In the genomic region with DNA sequence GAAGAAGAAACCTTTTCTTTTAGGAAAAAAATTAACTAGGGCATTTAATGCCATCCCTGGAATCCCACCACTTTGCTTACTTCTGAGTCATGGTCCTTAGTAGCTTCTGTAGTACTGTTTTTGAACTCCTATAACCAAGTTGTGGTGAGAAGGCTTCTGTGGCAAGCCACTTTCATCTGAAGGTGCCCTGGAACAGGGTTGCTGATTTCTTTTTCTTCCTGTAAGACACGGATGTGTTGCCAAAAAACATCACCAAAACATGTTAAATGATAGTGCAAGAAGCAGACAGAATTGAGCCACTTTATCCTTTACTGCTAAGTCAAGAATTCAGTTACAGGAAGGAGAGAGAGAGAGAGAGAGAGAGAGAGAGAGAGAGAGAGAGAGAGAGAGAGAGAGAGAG, we compare ENCODE assay signal across 25 mouse cellular contexts.
DNase-seq lines count a peak whose midpoint lies in the region; ATAC-seq and TF ChIP-seq lines count a peak whose summit lies in the region.
"Had no signal": no experiment of that assay in that cellular context is flagged by ENCODE, and none has a peak within 500 bp of the region (broad histone marks: within the 10 kb centered on the region; RNA-seq: fewer than 3 reads in every experiment).

No protein-coding gene starts in this region.

- no peak overlapping the region for H3K4me2 ChIP-seq in forebrain, embryonic 13.5 days
- H3K4me2 ChIP-seq in forebrain, embryonic 11.5 days (ENCODE audit: low read depth, low read length, severe bottlenecking): no peak overlapping the region
- H3K4me2 ChIP-seq in hindbrain, postnatal 0 days (ENCODE audit: low read depth, low read length): no peak overlapping the region
- H3K4me2 ChIP-seq in hindbrain, embryonic 11.5 days (replicated peaks; ENCODE audit: low read depth, low read length): no peak overlapping the region
- no peak overlapping the region for H3K4me2 ChIP-seq in midbrain, embryonic 13.5 days (replicated peaks)
- H3K4me2 ChIP-seq: embryonic facial prominence, embryonic 15.5 days; heart, embryonic 12.5 days; intestine, embryonic 15.5 days; limb, embryonic 12.5 days; liver, embryonic 11.5 days; midbrain, embryonic 11.5 days had no signal

- 68% methylated on average over 1 of the region's 1 CpGs for WGBS in forebrain, embryonic 13.5 days
- WGBS in forebrain, embryonic 11.5 days: 93% methylated on average over 1 of the region's 1 CpGs
- WGBS in hindbrain, postnatal 0 days: 75% methylated on average over 1 of the region's 1 CpGs
- WGBS in hindbrain, embryonic 11.5 days: 78% methylated on average over 1 of the region's 1 CpGs
- WGBS in midbrain, embryonic 13.5 days: 63% methylated on average over 1 of the region's 1 CpGs
- 71% methylated on average over 1 of the region's 1 CpGs for WGBS in midbrain, embryonic 10.5 days
- WGBS in thymus, adult 2 months: 13% methylated on average over 1 of the region's 1 CpGs

- H3K4me1 ChIP-seq in forebrain, embryonic 13.5 days: 0 out of 2 replicates have a peak, but pooled peaks cover 5% of the 10 kb centered on the region
- no peaks in the 10 kb centered on the region for H3K4me1 ChIP-seq in forebrain, embryonic 11.5 days (replicated peaks; ENCODE audit: control insufficient read depth, insufficient read depth, low read length)
- no peaks in the 10 kb centered on the region for H3K4me1 ChIP-seq in hindbrain, postnatal 0 days (ENCODE audit: insufficient read depth, low read length)
- H3K4me1 ChIP-seq in hindbrain, embryonic 11.5 days (replicated peaks; ENCODE audit: control insufficient read depth, insufficient read depth, low read length): no peaks in the 10 kb centered on the region
- H3K4me1 ChIP-seq in midbrain, embryonic 13.5 days (replicated peaks): peaks cover 10% of the 10 kb centered on the region; the same call in 1 of the 2 replicates
- no peaks in the 10 kb centered on the region; the same call in 1 of the 2 replicates for H3K4me1 ChIP-seq in midbrain, embryonic 10.5 days
- H3K4me1 ChIP-seq in thymus, adult 2 months (replicated peaks; ENCODE audit: control insufficient read depth, insufficient read depth, low read length): no peaks in the 10 kb centered on the region
- H3K4me1 ChIP-seq: embryonic facial prominence, embryonic 15.5 days; intestine, embryonic 15.5 days; limb, embryonic 12.5 days had no signal

- H3K27ac ChIP-seq in forebrain, embryonic 13.5 days: peak overlapping the region; percentile 65
- H3K27ac ChIP-seq in forebrain, embryonic 11.5 days (ENCODE audit: low read depth, low read length): no peak overlapping the region
- H3K27ac ChIP-seq in hindbrain, postnatal 0 days: 0 out of 2 replicates have a peak overlapping the region, but pooled peaks have one; percentile 15
- H3K27ac ChIP-seq in hindbrain, embryonic 11.5 days (ENCODE audit: low read depth, low read length): no peak overlapping the region
- H3K27ac ChIP-seq in midbrain, embryonic 13.5 days: peak overlapping the region; percentile 59
- H3K27ac ChIP-seq in midbrain, embryonic 10.5 days (replicated peaks): no peak overlapping the region
- H3K27ac ChIP-seq in thymus, adult 2 months (ENCODE audit: control insufficient read depth, insufficient read depth, low read length): no peak overlapping the region
- H3K27ac ChIP-seq: embryonic facial prominence, embryonic 15.5 days; hindbrain, embryonic 10.5 days; intestine, embryonic 15.5 days; limb, embryonic 12.5 days had no signal

- no peak overlapping the region for H3K9ac ChIP-seq in forebrain, embryonic 13.5 days
- H3K9ac ChIP-seq in forebrain, embryonic 11.5 days (ENCODE audit: low read length): no peak overlapping the region
- H3K9ac ChIP-seq in hindbrain, postnatal 0 days (replicated peaks; ENCODE audit: low read length): no peak overlapping the region
- H3K9ac ChIP-seq in hindbrain, embryonic 11.5 days (ENCODE audit: low read depth, low read length): no peak overlapping the region
- H3K9ac ChIP-seq in midbrain, embryonic 13.5 days (replicated peaks): no peak overlapping the region
- H3K9ac ChIP-seq: embryonic facial prominence, embryonic 15.5 days; heart, embryonic 12.5 days; intestine, embryonic 15.5 days; limb, embryonic 12.5 days; liver, postnatal 0 days had no signal

- TF ChIP-seq POLR2A in thymus, adult 2 months (IDR thresholded peaks at IDR 0.05; ENCODE audit: control insufficient read depth, extremely low read depth, insufficient read depth, low read length, poor library complexity): no peak

- H3K9me3 ChIP-seq in forebrain, embryonic 13.5 days (replicated peaks): no peaks in the 10 kb centered on the region
- H3K9me3 ChIP-seq in forebrain, embryonic 11.5 days (ENCODE audit: control insufficient read depth, low read length): no peaks in the 10 kb centered on the region
- H3K9me3 ChIP-seq in hindbrain, postnatal 0 days (ENCODE audit: low read length): no peaks in the 10 kb centered on the region
- no peaks in the 10 kb centered on the region for H3K9me3 ChIP-seq in hindbrain, embryonic 11.5 days (ENCODE audit: control insufficient read depth, low read length)
- no peaks in the 10 kb centered on the region for H3K9me3 ChIP-seq in midbrain, embryonic 13.5 days
- H3K9me3 ChIP-seq in midbrain, embryonic 10.5 days (replicated peaks): no peaks in the 10 kb centered on the region
- H3K9me3 ChIP-seq: embryonic facial prominence, embryonic 15.5 days; heart, embryonic 12.5 days; hindbrain, embryonic 10.5 days; intestine, embryonic 15.5 days; limb, embryonic 12.5 days had no signal

- DNase-seq in forebrain, embryonic 11.5 days (ENCODE audit: low spot score): no peak
- no peak for DNase-seq in hindbrain, postnatal 0 days (ENCODE audit: low spot score)
- no peak for DNase-seq in hindbrain, embryonic 11.5 days (ENCODE audit: low spot score)
- DNase-seq in midbrain, embryonic 10.5 days (ENCODE audit: low spot score): no peak
- no peak for DNase-seq in thymus, adult 2 months
- DNase-seq: adrenal gland, postnatal 10 days; cerebellum, adult 8-10 months; gastrocnemius, postnatal 25 days; heart, adult 18-20 months; heart, postnatal 10 days; kidney, adult 8-10 months; kidney, postnatal 10 days; liver, postnatal 0 days; thymus, postnatal 25 days had no signal

- TF ChIP-seq CTCF in hindbrain, postnatal 0 days (IDR thresholded peaks at IDR 0.05; ENCODE audit: low read depth): no peak
- no peak for TF ChIP-seq CTCF in thymus, adult 2 months (IDR thresholded peaks at IDR 0.05; ENCODE audit: borderline replicate concordance, control insufficient read depth, extremely low read depth, insufficient read depth, low read length, poor library complexity)

- no peaks in the 10 kb centered on the region for H3K27me3 ChIP-seq in forebrain, embryonic 13.5 days
- H3K27me3 ChIP-seq in forebrain, embryonic 11.5 days (ENCODE audit: control insufficient read depth, insufficient read depth, low read length): no peaks in the 10 kb centered on the region
- no peaks in the 10 kb centered on the region for H3K27me3 ChIP-seq in hindbrain, postnatal 0 days (ENCODE audit: insufficient read depth, low read length)
- no peaks in the 10 kb centered on the region for H3K27me3 ChIP-seq in hindbrain, embryonic 11.5 days (ENCODE audit: control insufficient read depth, insufficient read depth, low read length)
- no peaks in the 10 kb centered on the region for H3K27me3 ChIP-seq in midbrain, embryonic 13.5 days
- no peaks in the 10 kb centered on the region for H3K27me3 ChIP-seq in midbrain, embryonic 10.5 days (ENCODE audit: low read depth, poor library complexity, severe bottlenecking)
- H3K27me3 ChIP-seq in thymus, adult 2 months (ENCODE audit: control insufficient read depth, insufficient read depth, low read length): no peaks in the 10 kb centered on the region
- H3K27me3 ChIP-seq: embryonic facial prominence, embryonic 15.5 days; heart, embryonic 12.5 days; intestine, embryonic 15.5 days; limb, embryonic 12.5 days had no signal

- no peaks in the 10 kb centered on the region for H3K36me3 ChIP-seq in forebrain, embryonic 13.5 days (ENCODE audit: poor library complexity, severe bottlenecking)
- H3K36me3 ChIP-seq in forebrain, embryonic 11.5 days (ENCODE audit: control insufficient read depth, insufficient read depth, low read length): no peaks in the 10 kb centered on the region
- H3K36me3 ChIP-seq in hindbrain, postnatal 0 days (ENCODE audit: insufficient read depth, low read length): no peaks in the 10 kb centered on the region
- no peaks in the 10 kb centered on the region for H3K36me3 ChIP-seq in hindbrain, embryonic 11.5 days (ENCODE audit: control insufficient read depth, insufficient read depth, low read length)
- no peaks in the 10 kb centered on the region for H3K36me3 ChIP-seq in midbrain, embryonic 13.5 days
- H3K36me3 ChIP-seq in midbrain, embryonic 10.5 days: no peaks in the 10 kb centered on the region
- H3K36me3 ChIP-seq in thymus, adult 2 months (ENCODE audit: control insufficient read depth, insufficient read depth, low read length): no peaks in the 10 kb centered on the region
- H3K36me3 ChIP-seq: embryonic facial prominence, embryonic 15.5 days; heart, embryonic 12.5 days; hindbrain, embryonic 10.5 days; intestine, embryonic 15.5 days; limb, embryonic 12.5 days had no signal

- no peak overlapping the region for H3K4me3 ChIP-seq in forebrain, embryonic 13.5 days
- H3K4me3 ChIP-seq in forebrain, embryonic 11.5 days (ENCODE audit: low read depth, low read length): no peak overlapping the region
- H3K4me3 ChIP-seq in hindbrain, postnatal 0 days (ENCODE audit: low read length): no peak overlapping the region
- no peak overlapping the region for H3K4me3 ChIP-seq in hindbrain, embryonic 11.5 days (ENCODE audit: low read depth, low read length)
- no peak overlapping the region for H3K4me3 ChIP-seq in midbrain, embryonic 13.5 days (replicated peaks)
- no peak overlapping the region for H3K4me3 ChIP-seq in midbrain, embryonic 10.5 days
- no peak overlapping the region for H3K4me3 ChIP-seq in thymus, adult 2 months (ENCODE audit: control insufficient read depth, insufficient read depth, low read length)
- H3K4me3 ChIP-seq: embryonic facial prominence, embryonic 15.5 days; heart, embryonic 12.5 days; hindbrain, embryonic 10.5 days; intestine, embryonic 15.5 days; limb, embryonic 12.5 days had no signal

- no peak for ATAC-seq in forebrain, embryonic 13.5 days
- ATAC-seq in forebrain, embryonic 11.5 days (replicated peaks; ENCODE audit: low FRiP score): no peak
- no peak for ATAC-seq in hindbrain, postnatal 0 days
- no peak for ATAC-seq in hindbrain, embryonic 11.5 days (ENCODE audit: low FRiP score)
- no peak for ATAC-seq in midbrain, embryonic 13.5 days
- ATAC-seq: activated CD4-positive, CD25-positive, alpha-beta regulatory T cell, adult 4 months; intestine, embryonic 15.5 days; liver, postnatal 0 days; lung, postnatal 0 days had no signal

Comparison
In these comparisons a context has a peak if more than half of its experiments do, and no peak if none do; other contexts are left out.
1. H3K27ac ChIP-seq: peak in forebrain, embryonic 13.5 days (single experiment), hindbrain, postnatal 0 days (single experiment) and midbrain, embryonic 13.5 days (single experiment); none in forebrain, embryonic 11.5 days (single experiment), hindbrain, embryonic 11.5 days (single experiment), midbrain, embryonic 10.5 days (single experiment) and thymus, adult 2 months (single experiment).